Mouse (Mus musculus): ENCODE measurements around the gene Greb1. TPM values are rescaled to one million over a fixed set of nuclear protein-coding genes. Genes with fewer than 3 reads are reported as not detected.

Greb1 gene
- polyA plus RNA-seq, 1 experiment from 2014 or later, result 1.7 TPM

DNA sequence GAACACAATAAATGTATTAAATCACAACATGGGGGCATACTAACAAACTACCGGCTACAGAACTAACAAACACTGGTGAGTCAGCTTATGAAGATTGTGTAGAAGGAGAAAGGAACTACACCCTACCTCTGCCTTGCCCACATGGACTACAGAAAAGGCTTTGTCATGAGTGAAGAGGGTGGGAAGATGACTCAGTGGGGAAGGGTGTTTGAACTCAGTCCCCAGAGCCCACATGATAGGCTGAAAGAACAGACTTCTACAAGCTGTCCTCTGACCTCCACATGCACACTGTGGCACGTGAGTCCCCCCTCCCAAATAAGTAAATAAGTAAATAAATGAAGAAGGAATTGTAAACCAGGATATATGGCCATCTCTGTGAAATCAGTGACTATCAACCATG is 21.5 kb downstream of the Greb1 start:
- Histone ChIP-seq H3K4me1 (peaks cover 4% of the 10 kb centered on the region; the same call in 1 of the 2 replicates), H3K27ac (no peak overlapping the region), H3K4me2 (no peak overlapping the region), H3K27me3 (replicated peaks) (no peaks in the 10 kb centered on the region), H3K9ac (no peak overlapping the region), H3K36me3 (no peaks in the 10 kb centered on the region), H3K4me3 (no peak overlapping the region), H3K9me3 (replicated peaks) (no peaks in the 10 kb centered on the region)
- 48% methylated on average over 2 of the region's 2 CpGs for WGBS (ENCODE audit: insufficient replicate concordance)
- no peak for ATAC-seq

DNA sequence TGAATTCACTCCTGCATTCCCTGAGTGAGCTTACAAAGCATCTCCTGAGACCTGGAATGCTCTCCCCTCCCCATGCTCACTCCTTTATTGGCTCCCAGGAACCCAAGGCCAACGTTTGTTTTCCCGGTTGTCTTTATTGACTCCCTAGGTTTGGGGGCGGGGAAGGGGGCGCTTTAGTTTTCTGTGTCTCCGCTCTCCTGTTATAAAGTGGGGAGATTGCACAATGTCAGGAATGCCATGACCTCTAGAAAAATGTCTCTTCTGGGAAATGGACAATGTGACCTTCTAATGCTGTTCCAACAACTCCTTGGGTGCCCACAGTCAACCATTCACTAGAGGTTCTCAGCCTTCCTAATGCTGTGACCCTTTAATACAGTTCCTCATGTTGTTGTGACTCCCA is 22.2 kb downstream of the Greb1 start:
- H3K27ac ChIP-seq, result no peak overlapping the region
- WGBS (ENCODE audit: insufficient replicate concordance), result 67% methylated on average over 5 of the region's 5 CpGs
- no peak overlapping the region for H3K4me3 ChIP-seq
- no peaks in the 10 kb centered on the region for H3K27me3 ChIP-seq (replicated peaks)
- no peak overlapping the region for H3K4me2 ChIP-seq
- peaks cover 4% of the 10 kb centered on the region; the same call in 1 of the 2 replicates for H3K4me1 ChIP-seq
- no peaks in the 10 kb centered on the region for H3K9me3 ChIP-seq (replicated peaks)
- ATAC-seq, result no peak
- no peak overlapping the region for H3K9ac ChIP-seq
- H3K36me3 ChIP-seq, result no peaks in the 10 kb centered on the region

DNA sequence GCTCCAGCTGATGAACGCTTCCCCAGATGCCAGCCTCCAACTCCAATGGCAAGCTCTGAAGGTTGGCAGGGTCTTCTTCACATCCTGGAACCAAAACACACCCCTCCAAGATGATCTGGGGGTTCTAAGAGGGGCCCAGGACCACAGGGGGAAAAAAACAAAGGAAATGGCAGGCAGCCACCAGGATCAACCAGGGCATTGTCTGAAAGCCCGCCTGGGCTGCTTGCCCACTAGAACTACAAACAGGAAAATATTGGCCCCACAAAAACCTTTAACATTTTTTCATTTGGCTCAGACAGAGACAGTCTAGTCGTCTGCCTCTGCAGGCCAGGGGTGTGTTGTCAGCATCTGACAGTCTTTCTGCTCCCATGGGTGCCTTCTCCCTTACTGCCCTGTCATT is 25.3 kb downstream of the Greb1 start:
- no peak overlapping the region for H3K4me3 ChIP-seq
- no peak for ATAC-seq
- WGBS (ENCODE audit: insufficient replicate concordance), result 50% methylated on average over 3 of the region's 3 CpGs

GRCm38 (mm10) chr12:16774605-16775004 is 26.1 kb downstream of the Greb1 start:
- Histone ChIP-seq H3K27ac (no peak overlapping the region), H3K4me3 (no peak overlapping the region), H3K27me3 (replicated peaks) (no peaks in the 10 kb centered on the region), H3K4me1 (peaks cover 8% of the 10 kb centered on the region; the same call in 1 of the 2 replicates), H3K4me2 (no peak overlapping the region), H3K9me3 (replicated peaks) (no peaks in the 10 kb centered on the region), H3K9ac (no peak overlapping the region), H3K36me3 (no peaks in the 10 kb centered on the region)
- WGBS (ENCODE audit: insufficient replicate concordance), result 77% methylated on average over 4 of the region's 4 CpGs
- no peak for ATAC-seq

More for the DNA sequence above, 25.3 kb downstream of the Greb1 start:
- Histone ChIP-seq H3K9me3 (replicated peaks) (no peaks in the 10 kb centered on the region), H3K4me2 (no peak overlapping the region), H3K36me3 (no peaks in the 10 kb centered on the region), H3K9ac (no peak overlapping the region), H3K27me3 (replicated peaks) (no peaks in the 10 kb centered on the region), H3K4me1 (peaks cover 8% of the 10 kb centered on the region; the same call in 1 of the 2 replicates), H3K27ac (no peak overlapping the region)

- 65% methylated on average over 6 of the region's 6 CpGs for WGBS (ENCODE audit: insufficient replicate concordance)
- Histone ChIP-seq H3K4me2 (no peak overlapping the region), H3K4me3 (no peak overlapping the region), H3K4me1 (peaks cover 4% of the 10 kb centered on the region; the same call in 1 of the 2 replicates), H3K27ac (no peak overlapping the region), H3K9me3 (replicated peaks) (no peaks in the 10 kb centered on the region), H3K27me3 (replicated peaks) (no peaks in the 10 kb centered on the region), H3K9ac (no peak overlapping the region), H3K36me3 (no peaks in the 10 kb centered on the region)
- ATAC-seq, result peak; percentile 40; the same call in 1 of the 2 replicates
Observed at GRCm38 (mm10) chr12:16769601-16770165, 31.0 kb downstream of the Greb1 start.

GRCm38 (mm10) chr12:16768711-16769110 is 32.0 kb downstream of the Greb1 start:
- 33% methylated on average over 2 of the region's 2 CpGs for WGBS (ENCODE audit: insufficient replicate concordance)
- Histone ChIP-seq H3K27ac (no peak overlapping the region), H3K4me1 (peaks cover 4% of the 10 kb centered on the region; the same call in 1 of the 2 replicates), H3K9ac (no peak overlapping the region), H3K4me3 (no peak overlapping the region), H3K36me3 (no peaks in the 10 kb centered on the region), H3K4me2 (no peak overlapping the region), H3K9me3 (replicated peaks) (no peaks in the 10 kb centered on the region), H3K27me3 (replicated peaks) (no peaks in the 10 kb centered on the region)
- ATAC-seq, result peak; percentile 54; the same call in 1 of the 2 replicates

DNA sequence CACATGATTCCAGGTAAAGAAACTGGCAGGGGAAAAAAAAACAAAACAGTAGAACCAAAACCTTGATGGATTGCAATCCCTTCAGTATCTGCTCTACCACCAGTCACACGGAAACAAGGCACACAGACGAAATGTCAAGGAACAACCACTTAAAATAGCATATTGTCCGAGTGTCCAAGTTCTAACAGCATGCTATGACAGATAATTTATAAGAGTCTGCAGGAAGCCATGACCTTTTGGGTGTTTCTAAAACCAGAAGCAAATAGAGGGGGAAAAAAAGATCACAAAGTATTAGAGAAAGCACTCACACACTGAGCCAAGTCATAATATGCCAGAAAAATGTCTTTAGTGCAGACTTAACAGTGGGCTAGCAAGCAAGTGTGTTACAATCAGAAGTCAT is 32.4 kb downstream of the Greb1 start:
- no peak overlapping the region for H3K4me3 ChIP-seq
- no peak overlapping the region for H3K4me2 ChIP-seq
- H3K9ac ChIP-seq, result no peak overlapping the region
- no peaks in the 10 kb centered on the region for H3K27me3 ChIP-seq (replicated peaks)
- H3K36me3 ChIP-seq, result no peaks in the 10 kb centered on the region
- H3K27ac ChIP-seq, result no peak overlapping the region
- ATAC-seq, result no peak
- 58% methylated on average over 3 of the region's 3 CpGs for WGBS (ENCODE audit: insufficient replicate concordance)
- no peaks in the 10 kb centered on the region for H3K9me3 ChIP-seq (replicated peaks)
- H3K4me1 ChIP-seq, result peaks cover 4% of the 10 kb centered on the region; the same call in 1 of the 2 replicates

GRCm38 (mm10) chr12:16764776-16765445 is 35.8 kb downstream of the Greb1 start:
- Histone ChIP-seq H3K36me3 (no peaks in the 10 kb centered on the region), H3K9ac (no peak overlapping the region), H3K27me3 (replicated peaks) (no peaks in the 10 kb centered on the region), H3K4me1 (no peaks in the 10 kb centered on the region), H3K27ac (no peak overlapping the region), H3K4me2 (no peak overlapping the region), H3K4me3 (no peak overlapping the region), H3K9me3 (replicated peaks) (no peaks in the 10 kb centered on the region)
- 57% methylated on average over 12 of the region's 12 CpGs for WGBS (ENCODE audit: insufficient replicate concordance)
- no peak for ATAC-seq

GRCm38 (mm10) chr12:16763649-16764422 is 36.9 kb downstream of the Greb1 start:
- no peaks in the 10 kb centered on the region for H3K36me3 ChIP-seq
- H3K4me1 ChIP-seq, result no peaks in the 10 kb centered on the region
- H3K4me3 ChIP-seq, result no peak overlapping the region
- whole genome bisulfite sequencing (ENCODE audit: insufficient replicate concordance), result 66% methylated on average over 4 of the region's 4 CpGs
- H3K27me3 ChIP-seq (replicated peaks), result no peaks in the 10 kb centered on the region
- H3K4me2 ChIP-seq, result no peak overlapping the region
- no peak overlapping the region for H3K9ac ChIP-seq
- no peak overlapping the region for H3K27ac ChIP-seq
- H3K9me3 ChIP-seq (replicated peaks), result no peaks in the 10 kb centered on the region
- ATAC-seq, result no peak

DNA sequence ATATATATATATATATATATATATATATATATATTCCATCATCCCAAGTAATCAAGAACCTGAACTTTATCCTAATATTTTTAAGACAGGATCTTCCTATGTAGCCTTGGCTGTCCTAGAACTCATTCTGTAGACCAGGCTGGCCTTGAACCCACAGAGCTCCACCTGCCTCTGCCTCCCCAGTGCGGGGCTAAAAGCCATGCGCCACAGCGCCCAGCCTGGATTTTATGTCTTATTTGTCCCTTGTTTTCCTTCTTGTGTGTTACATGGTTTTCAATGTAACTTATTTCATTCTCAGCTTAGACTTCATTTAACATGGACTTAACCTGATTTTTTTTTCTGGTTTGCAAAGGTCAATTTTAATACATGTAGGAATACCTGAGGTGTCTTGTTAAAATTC is 39.2 kb downstream of the Greb1 start:
- no peak overlapping the region for H3K4me3 ChIP-seq
- H3K36me3 ChIP-seq, result no peaks in the 10 kb centered on the region
- no peaks in the 10 kb centered on the region for H3K9me3 ChIP-seq (replicated peaks)
- no peak overlapping the region for H3K9ac ChIP-seq
- 91% methylated on average over 3 of the region's 3 CpGs for WGBS (ENCODE audit: insufficient replicate concordance)
- H3K4me1 ChIP-seq, result no peaks in the 10 kb centered on the region
- no peak overlapping the region for H3K27ac ChIP-seq
- ATAC-seq, result no peak
- H3K4me2 ChIP-seq, result no peak overlapping the region
- H3K27me3 ChIP-seq (replicated peaks), result no peaks in the 10 kb centered on the region

GRCm38 (mm10) chr12:16760246-16760645 is 40.4 kb downstream of the Greb1 start:
- H3K4me3 ChIP-seq, result no peak overlapping the region
- 59% methylated on average over 4 of the region's 4 CpGs for WGBS (ENCODE audit: insufficient replicate concordance)
- no peaks in the 10 kb centered on the region for H3K9me3 ChIP-seq (replicated peaks)
- no peak overlapping the region for H3K4me2 ChIP-seq
- no peaks in the 10 kb centered on the region for H3K36me3 ChIP-seq
- no peak overlapping the region for H3K27ac ChIP-seq
- no peak for ATAC-seq
- no peaks in the 10 kb centered on the region for H3K4me1 ChIP-seq
- H3K27me3 ChIP-seq (replicated peaks), result no peaks in the 10 kb centered on the region
- no peak overlapping the region for H3K9ac ChIP-seq

DNA sequence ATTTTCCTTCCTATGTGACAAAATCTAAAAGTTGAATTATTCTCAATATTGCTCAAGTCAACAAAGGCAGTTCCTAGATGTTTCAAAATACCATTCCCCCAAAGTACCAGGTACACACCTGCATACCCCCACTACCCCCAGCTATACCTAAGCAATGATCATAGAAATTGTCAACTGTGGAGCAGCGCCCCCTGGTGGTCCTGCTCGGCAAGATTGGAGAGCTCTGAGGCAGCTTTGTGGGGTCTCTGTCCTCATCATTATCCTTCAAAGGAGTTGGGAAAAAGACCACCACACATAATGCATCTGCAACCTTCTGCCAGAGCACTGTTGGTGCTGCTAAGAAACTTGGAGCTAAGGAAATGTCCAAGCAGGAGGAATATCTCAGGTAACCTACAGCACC is 46.4 kb downstream of the Greb1 start:
- WGBS (ENCODE audit: insufficient replicate concordance), result 0% methylated on average over 2 of the region's 2 CpGs
- Histone ChIP-seq H3K27me3 (replicated peaks) (no peaks in the 10 kb centered on the region), H3K27ac (no peak overlapping the region), H3K4me3 (no peak overlapping the region), H3K9ac (no peak overlapping the region), H3K9me3 (replicated peaks) (no peaks in the 10 kb centered on the region), H3K4me1 (no peaks in the 10 kb centered on the region), H3K4me2 (no peak overlapping the region), H3K36me3 (no peaks in the 10 kb centered on the region)
- no peak for ATAC-seq
